Mouse (Mus musculus): ENCODE results near the gene Hilpda.

- TF ChIP-seq CTCF (IDR thresholded peaks at IDR 0.05; ENCODE audit: low read depth) (no peak), EP300 (IDR thresholded peaks at IDR 0.05; ENCODE audit: low read depth) (no peak)
These were observed 25.2 kb upstream of the Hilpda start for GRCm38 (mm10) chr6:29247072-29247471.

Measured in liver, postnatal 0 days (tissue).